Mouse (Mus musculus) CD4-positive, CD25-positive, alpha-beta regulatory T cell, adult 2 months (primary cell): Measurements from ENCODE around the gene H2afy.
A peak's percentile ranks its signal among the peaks of the same experiment; 100 is the strongest.
"Not testable (repeated sequence)": the region's sequence is repeated elsewhere in the genome, so short reads cannot be mapped to it uniquely, and the experiment has no call there.

Source experiments
- DNase-seq: peaks from one replicate; pipeline ENCODE4 v3.0.0-alpha.2; 2012; ENCODE audit warnings: low read depth, low spot score

H2afy gene

GRCm38 (mm10) chr13:56073186-56073585 is 63.0 kb downstream of the H2afy start:
- no peak for DNase-seq

GRCm38 (mm10) chr13:56072268-56072607 is 63.9 kb downstream of the H2afy start:
- DNase-seq = peak; percentile 11

- DNase-seq = no peak
Observed at GRCm38 (mm10) chr13:56071586-56072267, 64.4 kb downstream of the H2afy start.

GRCm38 (mm10) chr13:56069643-56070042 is 66.5 kb downstream of the H2afy start:
- no peak for DNase-seq

- DNase-seq = no peak
Observed at GRCm38 (mm10) chr13:56068517-56068916, 67.6 kb downstream of the H2afy start.

GRCm38 (mm10) chr13:56066904-56067303 is 69.3 kb downstream of the H2afy start:
- DNase-seq = no peak

- no peak for DNase-seq
Observed at GRCm38 (mm10) chr13:56066152-56066551, 70.0 kb downstream of the H2afy start.

GRCm38 (mm10) chr13:56057761-56058160 is 78.4 kb downstream of the H2afy start:
- DNase-seq = no peak

- no peak for DNase-seq
Observed at GRCm38 (mm10) chr13:56055720-56056119, 80.4 kb downstream of the H2afy start.

GRCm38 (mm10) chr13:56054089-56054488 is 82.1 kb downstream of the H2afy start:
- no peak for DNase-seq

- no peak for DNase-seq
Observed at GRCm38 (mm10) chr13:56052781-56053180, 83.4 kb downstream of the H2afy start.

- DNase-seq = no peak
Observed at GRCm38 (mm10) chr13:56050246-56050645, 85.9 kb downstream of the H2afy start.

- DNase-seq = no peak
Observed at GRCm38 (mm10) chr13:56042221-56042620, 93.9 kb downstream of the H2afy start.

- DNase-seq = no peak
Observed at GRCm38 (mm10) chr13:56040621-56041020, 95.5 kb downstream of the H2afy start.

- no peak for DNase-seq
Observed at GRCm38 (mm10) chr13:56039610-56040371, 96.4 kb downstream of the H2afy start.

- no peak for DNase-seq
Observed at GRCm38 (mm10) chr13:56029006-56029405, 107.2 kb downstream of the H2afy start.

- not testable (repeated sequence) for DNase-seq
Observed at GRCm38 (mm10) chr13:56027996-56028395, 108.2 kb downstream of the H2afy start.

GRCm38 (mm10) chr13:56026623-56027022 is 109.5 kb downstream of the H2afy start:
- DNase-seq = no peak

- DNase-seq = no peak
Observed at GRCm38 (mm10) chr13:56026026-56026425, 110.1 kb downstream of the H2afy start.

GRCm38 (mm10) chr13:56025027-56025410 is 111.1 kb downstream of the H2afy start:
- DNase-seq = no peak

GRCm38 (mm10) chr13:56024410-56025026 is 111.6 kb downstream of the H2afy start:
- DNase-seq = no peak
